Mouse (Mus musculus) thymus, adult 2 months (tissue): Measurements from ENCODE around the gene Fbp2. TPM values are rescaled to one million over a fixed set of nuclear protein-coding genes. Genes with fewer than 3 reads are reported as not detected.

Experiments used
- DNase-seq: peaks from one replicate; pipeline ENCODE4 v3.0.0; 2021
- H3K27ac ChIP-seq: fragments of 200-500 bp; 2 replicates; pipeline ENCODE4 v1.5.1; 2012; ENCODE audit warnings: low read length, control low read depth; ENCODE audit not compliant: control insufficient read depth, insufficient read depth
- H3K27me3 ChIP-seq: fragments of 200-500 bp; 2 replicates; pipeline ENCODE4 v1.6.1; 2012; ENCODE audit warnings: mild to moderate bottlenecking, low read length, moderate library complexity, mixed read lengths; ENCODE audit not compliant: control insufficient read depth, insufficient read depth
- H3K36me3 ChIP-seq: fragments of 200-500 bp; 2 replicates; pipeline ENCODE4 v1.6.1; 2012; ENCODE audit warnings: mild to moderate bottlenecking, low read length, moderate library complexity; ENCODE audit not compliant: control insufficient read depth, insufficient read depth
- H3K4me1 ChIP-seq: fragments of 200-500 bp; replicated peaks from 2 replicates; pipeline ENCODE4 v1.6.1; 2012; ENCODE audit warnings: low read length; ENCODE audit not compliant: control insufficient read depth, insufficient read depth
- H3K4me3 ChIP-seq: fragments of 200-500 bp; 2 replicates; pipeline ENCODE4 v1.5.1; 2012; ENCODE audit warnings: mild to moderate bottlenecking, low read length, control low read depth, moderate library complexity; ENCODE audit not compliant: control insufficient read depth, insufficient read depth
- CTCF ChIP-seq: fragments of 200-500 bp; IDR thresholded peaks from 2 replicates; pipeline ENCODE4 v1.5.1; 2012; ENCODE audit warnings: mild to moderate bottlenecking, control low read depth, low read length, moderate library complexity, borderline replicate concordance; ENCODE audit not compliant: control insufficient read depth, poor library complexity, insufficient read depth; ENCODE audit errors: extremely low read depth
- POLR2A ChIP-seq: fragments of 200-500 bp; IDR thresholded peaks from 2 replicates; pipeline ENCODE4 v1.6.1; 2012; ENCODE audit warnings: mild to moderate bottlenecking, low read length, control low read depth, moderate library complexity; ENCODE audit not compliant: control insufficient read depth, poor library complexity, insufficient read depth; ENCODE audit errors: extremely low read depth
- WGBS: fragments of 180-500 bp; shearing (Covaris S2); methylation state at CpG from one replicate; pipeline ENCODE4 v1.1.7; 2018; 5-methylcytosine and 5-hydroxymethylcytosine counted together
- polyA plus RNA-seq: library from polyadenylated mRNA; depleted of rRNA; stranded (reverse); fragments of >200 nt; gene quantifications from 2 replicates; pipeline ENCODE4 v1.2.3, GENCODE M21; 2012; rRNA removed

Gene Fbp2
- 0.69 and 1.0 TPM in 2 replicates for polyA plus RNA-seq

- H3K27me3 ChIP-seq = no peaks in the 10 kb centered on the region
- TF ChIP-seq CTCF = no peak
- no peak for TF ChIP-seq POLR2A
- peaks cover 2% of the 10 kb centered on the region for H3K4me1 ChIP-seq
- no peaks in the 10 kb centered on the region for H3K36me3 ChIP-seq
- no peak for DNase-seq
- H3K27ac ChIP-seq = no peak within 1 kb of the TSS
- H3K4me3 ChIP-seq = no peak within 1 kb of the TSS
- WGBS = 82% methylated on average over 21 of the region's 21 CpGs
Measured at GRCm38 (mm10) chr13:62857941-62858915, at the start of gene Fbp2. Gene Fbp2 (minus strand): TSS chr13:62858422.

- 94% methylated on average over 14 of the region's 14 CpGs for WGBS
- no peaks in the 10 kb centered on the region for H3K27me3 ChIP-seq
- H3K36me3 ChIP-seq = no peaks in the 10 kb centered on the region
- no peak for TF ChIP-seq POLR2A
- TF ChIP-seq CTCF = no peak
- H3K4me1 ChIP-seq = no peaks in the 10 kb centered on the region
- no peak for DNase-seq
- no peak overlapping the region for H3K4me3 ChIP-seq
- H3K27ac ChIP-seq = no peak overlapping the region
Measured at GRCm38 (mm10) chr13:62907527-62908162, 49.4 kb upstream of the Fbp2 start.

- Histone ChIP-seq H3K36me3 (no peaks in the 10 kb centered on the region), H3K27me3 (no peaks in the 10 kb centered on the region), H3K4me1 (no peaks in the 10 kb centered on the region), H3K27ac (no peak overlapping the region), H3K4me3 (no peak overlapping the region)
- TF ChIP-seq POLR2A (no peak), CTCF (no peak)
- DNase-seq = no peak
Measured at GRCm38 (mm10) chr13:62901139-62901538, 42.9 kb upstream of the Fbp2 start.

GRCm38 (mm10) chr13:62897927-62898646 is 39.9 kb upstream of the Fbp2 start:
- Histone ChIP-seq H3K36me3 (no peaks in the 10 kb centered on the region), H3K27ac (no peak overlapping the region), H3K27me3 (no peaks in the 10 kb centered on the region), H3K4me1 (no peaks in the 10 kb centered on the region), H3K4me3 (no peak overlapping the region)
- TF ChIP-seq POLR2A = no peak
- TF ChIP-seq CTCF = no peak
- DNase-seq = no peak
- WGBS = 96% methylated on average over 4 of the region's 4 CpGs

- 61% methylated on average over 9 of the region's 9 CpGs for WGBS
- DNase-seq = no peak
- no peaks in the 10 kb centered on the region for H3K36me3 ChIP-seq
- peaks cover under 1% of the 10 kb centered on the region; the same call in 1 of the 2 replicates for H3K4me1 ChIP-seq
- H3K27ac ChIP-seq = no peak overlapping the region
- H3K4me3 ChIP-seq = no peak overlapping the region
- TF ChIP-seq CTCF (no peak), POLR2A (no peak)
- H3K27me3 ChIP-seq = no peaks in the 10 kb centered on the region
Measured at GRCm38 (mm10) chr13:62893044-62893842, 35.0 kb upstream of the Fbp2 start.
